Mouse (Mus musculus) hindbrain, embryonic 15.5 days (tissue): ENCODE measurements around the gene Zfp213. TPM values are rescaled to one million over a fixed set of nuclear protein-coding genes. Genes with fewer than 3 reads are reported as not detected.

Experiments
- ATAC-seq: fragments of 200-750 bp; cut with Nextera tagmentation; 2 replicates; pipeline ENCODE4 v1.8.0; 2017; ENCODE audit warnings: low read depth, moderate number of reproducible peaks, moderate TSS enrichment; ENCODE audit not compliant: low FRiP score
- H3K27ac ChIP-seq: fragments of 300-500 bp; sonication (generic); replicated peaks from 2 replicates; pipeline ENCODE4 v1.5.1; 2015; ENCODE audit warnings: mild to moderate bottlenecking, inconsistent platforms
- H3K27me3 ChIP-seq: fragments of 300-500 bp; sonication (generic); 2 replicates; pipeline ENCODE4 v1.6.1; 2015; ENCODE audit warnings: control low read depth, inconsistent platforms
- H3K36me3 ChIP-seq: fragments of 300-500 bp; sonication (generic); 2 replicates; pipeline ENCODE4 v1.6.1; 2015; ENCODE audit warnings: control low read depth, inconsistent platforms
- H3K4me1 ChIP-seq: fragments of 300-500 bp; sonication (generic); replicated peaks from 2 replicates; pipeline ENCODE4 v1.6.1; 2015; ENCODE audit warnings: control low read depth, inconsistent platforms
- H3K4me2 ChIP-seq: fragments of 300-500 bp; sonication (generic); 2 replicates; pipeline ENCODE4 v1.6.1; 2015; ENCODE audit warnings: moderate library complexity, mild to moderate bottlenecking, inconsistent platforms
- H3K4me3 ChIP-seq: fragments of 300-500 bp; sonication (generic); 2 replicates; pipeline ENCODE4 v1.5.1; 2015; ENCODE audit warnings: mild to moderate bottlenecking, inconsistent platforms
- H3K9ac ChIP-seq: fragments of 300-500 bp; sonication (generic); 2 replicates; pipeline ENCODE4 v1.6.1; 2015; ENCODE audit warnings: inconsistent platforms
- H3K9me3 ChIP-seq: fragments of 300-500 bp; sonication (generic); 2 replicates; pipeline ENCODE4 v1.6.1; 2016; ENCODE audit warnings: control low read depth, inconsistent platforms
- WGBS: fragments of 180-500 bp; shearing (Covaris S2); methylation state at CpG from one replicate; pipeline ENCODE4 v1.1.7; 2015; 5-methylcytosine and 5-hydroxymethylcytosine counted together
- polyA plus RNA-seq: library from polyadenylated mRNA; unstranded; fragments of >200 nt; fragmentation: Nextera tagmentation; extraction: Ambion mirVana; gene quantifications from 2 replicates; pipeline ENCODE4 v1.2.1, GENCODE M21; 2015

Gene Zfp213
- polyA plus RNA-seq, result 17.3 and 19.8 TPM in 2 replicates

DNA sequence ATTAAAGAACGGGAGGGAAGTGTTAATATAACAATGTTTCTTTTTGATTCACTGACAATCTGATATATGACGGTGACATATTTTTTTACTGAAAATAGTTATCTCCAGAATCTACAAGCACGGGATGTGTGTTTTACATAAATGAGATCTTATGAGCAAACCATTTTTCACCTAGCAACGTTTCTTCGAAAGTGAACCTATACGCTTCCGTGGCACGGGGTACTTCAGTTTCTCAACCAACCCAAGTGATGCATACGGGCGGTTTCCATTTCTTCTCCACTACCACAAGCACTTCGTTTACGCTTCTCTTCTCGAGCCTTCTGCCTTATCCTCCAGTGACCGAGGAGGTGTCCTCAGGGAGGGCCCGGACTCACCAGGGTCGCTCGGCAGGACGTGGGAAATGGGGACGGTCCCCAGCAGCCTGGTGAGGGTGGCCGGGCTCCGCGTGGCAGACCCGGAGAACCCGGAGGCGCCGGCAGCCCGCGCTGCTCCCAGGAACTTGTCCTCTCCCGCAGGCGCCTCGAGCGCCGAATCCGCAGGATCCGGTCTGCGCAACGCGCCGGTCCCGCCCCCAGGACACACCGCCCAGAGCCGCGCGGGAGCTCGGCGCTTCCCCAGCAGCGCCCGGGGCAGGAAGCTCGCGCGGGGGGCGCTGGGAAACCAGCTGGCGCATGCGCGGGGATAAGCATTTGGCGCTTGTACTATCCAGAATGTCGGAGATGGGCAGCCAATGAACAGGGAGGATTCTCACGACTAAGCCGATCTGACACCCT lies at the start of gene Zfp213:
Gene Zfp213 (minus strand): TSS at position 644 of the 773 bp plus-strand sequence.
- under 1% methylated on average over 59 of the region's 59 CpGs for WGBS
- no peaks in the 10 kb centered on the region for H3K9me3 ChIP-seq
- ATAC-seq, result peak; percentile 96
- H3K4me3 ChIP-seq, result peak within 1 kb of the TSS; percentile 97
- H3K27ac ChIP-seq, result peak within 1 kb of the TSS; percentile 96
- H3K36me3 ChIP-seq, result peaks cover 18% of the 10 kb centered on the region
- no peaks in the 10 kb centered on the region for H3K27me3 ChIP-seq
- H3K9ac ChIP-seq, result peak within 1 kb of the TSS; percentile 99
- peak within 1 kb of the TSS; percentile 74 for H3K4me2 ChIP-seq
- peaks cover 17% of the 10 kb centered on the region for H3K4me1 ChIP-seq

DNA sequence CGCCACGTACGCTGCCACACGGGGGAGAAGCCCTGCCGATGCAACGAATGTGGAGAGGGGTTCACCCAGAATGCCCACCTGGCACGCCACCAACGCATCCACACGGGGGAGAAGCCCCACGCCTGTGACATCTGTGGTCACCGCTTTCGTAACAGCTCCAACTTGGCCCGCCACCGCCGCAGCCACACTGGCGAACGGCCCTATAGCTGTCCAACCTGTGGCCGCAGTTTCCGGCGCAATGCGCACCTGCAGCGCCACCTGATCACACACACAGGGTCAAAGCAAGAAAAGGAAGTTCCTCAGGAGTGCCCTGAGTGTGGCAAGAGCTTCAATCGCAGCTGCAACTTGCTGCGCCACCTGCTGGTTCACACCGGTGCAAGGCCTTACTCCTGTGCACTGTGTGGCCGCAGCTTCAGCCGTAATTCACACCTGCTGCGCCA lies 46.3 kb upstream of the Zfp213 start:
- no peak overlapping the region for H3K27ac ChIP-seq
- 84% methylated on average over 28 of the region's 28 CpGs for WGBS
- ATAC-seq, result no peak
- no peaks in the 10 kb centered on the region for H3K27me3 ChIP-seq
- H3K9ac ChIP-seq, result no peak overlapping the region
- no peaks in the 10 kb centered on the region for H3K9me3 ChIP-seq
- no peak overlapping the region for H3K4me2 ChIP-seq
- no peaks in the 10 kb centered on the region for H3K4me1 ChIP-seq
- H3K4me3 ChIP-seq, result no peak overlapping the region
- H3K36me3 ChIP-seq, result no peaks in the 10 kb centered on the region

DNA sequence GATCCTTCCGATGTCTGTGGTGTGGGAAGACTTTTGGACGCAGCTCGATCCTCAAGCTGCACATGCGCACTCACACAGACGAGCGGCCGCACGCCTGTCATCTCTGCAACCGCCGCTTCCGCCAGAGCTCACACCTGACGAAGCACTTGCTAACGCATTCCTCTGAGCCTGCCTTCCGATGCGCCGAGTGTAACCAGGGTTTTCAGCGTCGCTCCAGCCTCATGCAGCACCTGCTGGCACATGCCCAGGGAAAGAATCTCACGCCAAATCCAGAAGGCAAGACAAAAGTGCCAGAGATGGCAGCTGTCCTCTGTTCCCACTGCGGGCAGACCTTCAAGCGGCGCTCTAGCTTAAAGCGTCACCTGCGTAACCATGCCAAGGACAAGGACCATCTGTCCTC lies 45.6 kb upstream of the Zfp213 start:
- no peak overlapping the region for H3K27ac ChIP-seq
- H3K4me2 ChIP-seq, result no peak overlapping the region
- no peaks in the 10 kb centered on the region for H3K4me1 ChIP-seq
- H3K9ac ChIP-seq, result no peak overlapping the region
- ATAC-seq, result no peak
- no peaks in the 10 kb centered on the region for H3K9me3 ChIP-seq
- no peaks in the 10 kb centered on the region for H3K27me3 ChIP-seq
- H3K36me3 ChIP-seq, result no peaks in the 10 kb centered on the region
- 93% methylated on average over 24 of the region's 24 CpGs for WGBS
- no peak overlapping the region for H3K4me3 ChIP-seq

DNA sequence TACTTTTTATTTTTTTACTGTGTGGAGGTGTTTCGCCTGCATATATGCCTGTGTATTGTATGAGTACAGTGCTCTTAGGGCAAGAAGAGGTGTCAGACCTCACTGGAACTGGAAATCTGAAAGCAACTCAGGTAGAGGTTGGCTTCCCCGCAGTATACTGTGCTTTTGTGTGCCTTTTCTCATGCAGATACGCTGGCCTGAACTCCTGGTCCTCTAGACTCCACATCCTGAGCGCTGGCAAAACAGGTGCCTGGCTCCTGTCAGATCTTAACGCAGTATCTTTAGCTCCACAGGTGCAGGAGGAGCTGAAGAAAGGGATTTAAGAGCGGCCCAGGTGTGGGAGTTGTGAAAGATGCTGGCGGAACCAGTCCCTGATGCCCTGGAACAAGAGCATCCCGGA lies 41.2 kb upstream of the Zfp213 start:
- WGBS, result 85% methylated on average over 8 of the region's 8 CpGs
- Histone ChIP-seq H3K4me3 (no peak overlapping the region), H3K27me3 (no peaks in the 10 kb centered on the region), H3K9me3 (no peaks in the 10 kb centered on the region), H3K36me3 (no peaks in the 10 kb centered on the region), H3K27ac (no peak overlapping the region), H3K4me2 (no peak overlapping the region), H3K4me1 (no peaks in the 10 kb centered on the region), H3K9ac (no peak overlapping the region)
- no peak for ATAC-seq

DNA sequence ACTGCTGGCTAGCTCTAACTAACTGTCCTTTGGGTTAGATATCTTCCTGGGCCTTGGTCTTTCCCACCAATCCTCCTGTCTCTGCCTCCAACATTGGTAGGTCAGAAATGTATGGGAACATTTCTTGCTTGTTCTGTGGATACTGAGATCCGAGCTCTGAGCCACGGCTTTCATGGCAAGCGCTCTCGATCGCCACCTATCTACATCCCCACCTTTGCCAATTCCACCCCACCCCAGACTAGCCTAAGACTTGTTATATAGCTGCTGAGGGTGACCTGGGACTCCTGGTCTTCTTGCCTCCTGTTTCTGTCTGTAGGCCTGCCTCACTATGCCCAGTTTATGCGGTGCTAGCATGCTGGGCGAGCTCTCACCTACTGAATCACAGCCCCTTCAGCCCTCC lies 40.4 kb upstream of the Zfp213 start:
- Histone ChIP-seq H3K4me2 (no peak overlapping the region), H3K9ac (no peak overlapping the region), H3K4me1 (peaks cover 2% of the 10 kb centered on the region), H3K9me3 (no peaks in the 10 kb centered on the region), H3K27ac (no peak overlapping the region), H3K4me3 (no peak overlapping the region), H3K27me3 (no peaks in the 10 kb centered on the region), H3K36me3 (no peaks in the 10 kb centered on the region)
- no peak for ATAC-seq
- 85% methylated on average over 7 of the region's 7 CpGs for WGBS

DNA sequence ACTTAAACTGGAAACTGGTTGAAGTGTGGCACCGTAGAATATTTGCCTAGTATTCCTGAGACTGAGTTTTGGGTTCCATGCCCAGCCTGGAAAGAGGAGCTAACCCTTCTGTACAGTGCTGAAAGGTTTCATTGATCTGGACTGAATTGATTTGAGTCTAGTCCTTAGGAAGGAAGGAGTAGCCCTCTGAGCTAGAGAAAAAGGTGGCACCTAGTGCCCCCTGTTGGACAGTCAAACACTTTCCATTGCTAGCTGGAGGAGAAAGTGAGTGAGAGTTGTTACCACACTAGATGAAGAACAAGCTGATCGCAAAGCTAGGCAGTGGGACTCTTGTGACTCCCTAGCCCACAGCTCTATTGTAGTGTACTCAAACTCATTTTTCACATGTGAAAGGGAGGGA lies 39.5 kb upstream of the Zfp213 start:
- H3K27ac ChIP-seq, result no peak overlapping the region
- H3K4me3 ChIP-seq, result no peak overlapping the region
- H3K4me1 ChIP-seq, result peaks cover 11% of the 10 kb centered on the region
- no peak overlapping the region; the same call in 1 of the 2 replicates for H3K4me2 ChIP-seq
- H3K36me3 ChIP-seq, result no peaks in the 10 kb centered on the region
- WGBS, result 59% methylated on average over 2 of the region's 2 CpGs
- H3K9me3 ChIP-seq, result no peaks in the 10 kb centered on the region
- no peak overlapping the region for H3K9ac ChIP-seq
- no peaks in the 10 kb centered on the region for H3K27me3 ChIP-seq
- ATAC-seq, result no peak

DNA sequence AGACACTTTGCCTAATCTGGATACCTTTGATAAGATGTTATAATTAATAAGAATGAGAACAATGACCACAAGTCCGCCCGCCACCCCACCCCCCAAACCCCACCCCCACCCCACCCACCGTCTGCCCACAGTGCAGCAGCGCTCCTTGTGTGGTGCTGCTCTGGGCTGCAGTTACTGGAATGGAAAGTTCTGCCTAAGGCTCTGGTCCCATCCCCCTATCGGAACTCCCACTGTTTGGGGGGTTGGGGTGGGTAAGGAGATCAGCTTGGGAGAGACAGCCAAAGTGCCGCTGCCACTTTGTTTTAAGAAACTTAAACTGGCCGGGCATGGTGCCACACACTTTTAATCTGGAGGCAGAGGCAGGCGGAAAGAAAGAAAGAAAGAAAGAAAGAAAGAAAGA lies 39.0 kb upstream of the Zfp213 start:
- H3K36me3 ChIP-seq, result no peaks in the 10 kb centered on the region
- H3K9me3 ChIP-seq, result no peaks in the 10 kb centered on the region
- WGBS, result 23% methylated on average over 8 of the region's 8 CpGs
- no peak overlapping the region; the same call in 1 of the 2 replicates for H3K4me2 ChIP-seq
- no peak for ATAC-seq
- no peak overlapping the region for H3K9ac ChIP-seq
- H3K27me3 ChIP-seq, result no peaks in the 10 kb centered on the region
- H3K4me1 ChIP-seq, result peaks cover 15% of the 10 kb centered on the region
- no peak overlapping the region for H3K27ac ChIP-seq
- H3K4me3 ChIP-seq, result no peak overlapping the region

DNA sequence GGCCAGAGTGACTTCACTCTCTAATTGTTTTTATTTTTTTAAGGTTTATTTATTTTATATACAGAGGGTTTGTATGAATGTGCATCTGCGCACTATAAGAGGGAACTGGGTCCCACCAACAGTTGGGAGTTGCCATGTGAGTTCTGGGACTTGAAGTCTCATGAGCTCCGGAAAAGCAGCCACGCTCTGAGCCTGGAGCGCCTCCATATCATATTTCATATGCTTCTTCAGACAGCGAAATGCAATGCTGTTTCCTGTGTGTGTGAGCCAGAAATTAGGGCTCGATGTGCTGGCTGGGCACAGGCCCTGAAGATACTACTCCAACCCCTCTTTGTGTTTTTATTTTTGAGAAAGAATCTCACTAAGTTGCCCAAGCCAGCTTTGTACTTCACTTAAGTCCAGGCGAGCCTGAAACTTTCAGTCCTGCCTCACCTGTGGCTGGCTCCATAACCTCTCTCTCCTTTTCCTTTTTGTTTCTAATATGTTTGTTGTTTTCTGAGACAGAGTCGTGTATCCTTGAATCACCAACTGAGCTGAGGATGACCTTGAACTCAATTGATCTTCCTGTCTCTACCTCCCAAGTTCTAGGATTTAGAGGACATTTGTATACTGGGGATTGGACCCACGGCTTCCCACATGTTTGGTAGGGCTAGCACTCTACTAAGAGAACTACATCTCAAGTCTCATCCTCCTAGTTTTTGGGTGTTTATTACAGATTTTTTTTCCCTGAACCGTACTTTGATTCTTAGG lies 38.0 kb upstream of the Zfp213 start:
- Histone ChIP-seq H3K4me3 (no peak overlapping the region), H3K4me2 (no peak overlapping the region), H3K27me3 (no peaks in the 10 kb centered on the region), H3K27ac (no peak overlapping the region), H3K9ac (no peak overlapping the region), H3K4me1 (peaks cover 15% of the 10 kb centered on the region), H3K9me3 (no peaks in the 10 kb centered on the region), H3K36me3 (no peaks in the 10 kb centered on the region)
- no peak for ATAC-seq
- WGBS, result 54% methylated on average over 10 of the region's 10 CpGs

DNA sequence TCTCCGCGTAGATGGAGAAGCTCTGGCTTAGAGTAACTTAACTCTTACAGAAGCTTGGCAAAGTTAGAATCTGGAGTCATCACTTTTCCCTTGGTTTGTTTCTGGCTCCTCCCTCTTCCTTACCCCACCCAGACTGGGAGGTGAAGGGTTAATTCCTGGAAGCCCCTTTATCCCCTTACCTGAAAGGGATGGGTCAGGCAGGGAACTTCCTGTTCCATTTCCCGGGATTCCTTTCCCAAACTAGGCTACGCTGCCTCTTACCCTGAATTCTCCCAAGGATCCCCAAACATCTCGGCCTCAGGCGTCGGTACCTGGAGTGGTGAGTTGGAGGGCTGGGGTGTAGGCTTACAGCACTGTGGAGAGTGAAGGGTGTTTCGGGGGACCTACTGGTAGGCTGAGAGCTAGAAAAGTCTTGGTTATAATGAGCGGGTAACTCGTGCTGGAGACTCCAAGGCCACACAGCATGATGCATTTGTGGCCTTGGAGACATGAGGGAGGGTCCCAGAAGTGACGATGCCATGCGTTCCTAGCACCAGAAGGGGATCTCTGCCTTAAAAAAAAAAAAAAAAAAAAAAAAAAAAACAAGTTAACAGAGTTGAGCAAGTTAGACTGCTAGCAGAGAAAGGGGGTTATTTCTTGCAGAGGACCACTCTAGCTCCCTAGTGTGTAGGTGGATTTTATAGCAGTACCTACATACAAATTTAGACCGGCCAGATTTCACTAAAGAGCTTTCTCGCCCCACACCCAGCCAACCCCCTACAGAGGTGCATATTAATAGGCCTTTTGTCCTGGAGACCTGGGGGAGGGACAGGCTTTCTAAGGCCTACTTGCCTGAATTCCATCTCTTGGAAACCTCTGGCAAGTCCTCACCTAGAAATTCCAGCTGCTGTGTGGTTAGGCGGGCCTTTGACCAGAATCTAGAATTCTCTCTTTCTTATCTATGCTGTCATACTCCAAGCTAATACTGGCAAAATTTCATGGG lies 36.9 kb upstream of the Zfp213 start, which contains the start of gene Zscan10:
Gene Zscan10 (plus strand): TSS at position 216 of the 982 bp plus-strand sequence.
- Histone ChIP-seq H3K27me3 (no peaks in the 10 kb centered on the region), H3K4me1 (peaks cover 15% of the 10 kb centered on the region), H3K9ac (no peak within 1 kb of the TSS), H3K4me3 (no peak within 1 kb of the TSS), H3K27ac (no peak within 1 kb of the TSS), H3K36me3 (no peaks in the 10 kb centered on the region), H3K4me2 (peak within 1 kb of the TSS; percentile 74; the same call in 1 of the 2 replicates), H3K9me3 (no peaks in the 10 kb centered on the region)
- WGBS, result 29% methylated on average over 15 of the region's 15 CpGs
- no peak for ATAC-seq

- peaks cover 15% of the 10 kb centered on the region for H3K4me1 ChIP-seq
- peak overlapping the region; percentile 44 for H3K4me3 ChIP-seq
- no peaks in the 10 kb centered on the region for H3K27me3 ChIP-seq
- ATAC-seq, result no peak
- WGBS, result 50% methylated on average over 7 of the region's 7 CpGs
- H3K9ac ChIP-seq, result peak overlapping the region; percentile 43
- H3K4me2 ChIP-seq, result peak overlapping the region; percentile 74
- H3K27ac ChIP-seq, result peak overlapping the region; percentile 68
- no peaks in the 10 kb centered on the region for H3K9me3 ChIP-seq
- no peaks in the 10 kb centered on the region for H3K36me3 ChIP-seq
Measured at GRCm38 (mm10) chr17:23599605-23600063, 35.6 kb upstream of the Zfp213 start.
